Mouse (Mus musculus): Measurements from ENCODE around the gene Clp1. TPM values are rescaled to one million over a fixed set of nuclear protein-coding genes. Genes with fewer than 3 reads are reported as not detected.

The Clp1 gene
- polyA plus RNA-seq, 1 experiment from 2014 or later: 28.9 TPM

- Histone ChIP-seq H3K27me3 (ENCODE audit: control insufficient read depth, insufficient read depth, low read length) (no peaks in the 10 kb centered on the region), H3K9me3 (ENCODE audit: control insufficient read depth, low read depth, low read length) (no peaks in the 10 kb centered on the region), H3K36me3 (ENCODE audit: control insufficient read depth, insufficient read depth, low read length) (peaks cover 15% of the 10 kb centered on the region; the same call in 1 of the 2 replicates), H3K4me2 (replicated peaks; ENCODE audit: low read depth, low read length) (peak overlapping the region; percentile 95; the same call in 1 of the 2 replicates), H3K4me1 (ENCODE audit: control insufficient read depth, insufficient read depth, low read length) (peaks cover 9% of the 10 kb centered on the region), H3K9ac (replicated peaks; ENCODE audit: low read depth, low read length) (no peak overlapping the region), H3K27ac (ENCODE audit: low read length) (no peak overlapping the region), H3K4me3 (ENCODE audit: low read depth, low read length) (no peak overlapping the region)
- 93% methylated on average over 10 of the region's 10 CpGs for WGBS
- ATAC-seq (ENCODE audit: insufficient number of reproducible peaks, insufficient read depth, low FRiP score, low read depth): no peak
These were observed 1.4 kb downstream of the Clp1 start for GRCm38 (mm10) chr2:84725770-84726169.

GRCm38 (mm10) chr2:84723856-84724255 is 3.3 kb downstream of the Clp1 start:
- no peak overlapping the region for H3K4me2 ChIP-seq (replicated peaks; ENCODE audit: low read depth, low read length)
- H3K27me3 ChIP-seq (ENCODE audit: control insufficient read depth, insufficient read depth, low read length): no peaks in the 10 kb centered on the region
- H3K9me3 ChIP-seq (ENCODE audit: control insufficient read depth, low read depth, low read length): no peaks in the 10 kb centered on the region
- H3K4me1 ChIP-seq (ENCODE audit: control insufficient read depth, insufficient read depth, low read length): peaks cover 9% of the 10 kb centered on the region
- H3K9ac ChIP-seq (replicated peaks; ENCODE audit: low read depth, low read length): no peak overlapping the region
- H3K4me3 ChIP-seq (ENCODE audit: low read depth, low read length): no peak overlapping the region
- H3K27ac ChIP-seq (ENCODE audit: low read length): no peak overlapping the region
- ATAC-seq (ENCODE audit: insufficient number of reproducible peaks, insufficient read depth, low FRiP score, low read depth): no peak
- WGBS: 94% methylated on average over 14 of the region's 14 CpGs
- H3K36me3 ChIP-seq (ENCODE audit: control insufficient read depth, insufficient read depth, low read length): peaks cover 15% of the 10 kb centered on the region; the same call in 1 of the 2 replicates

GRCm38 (mm10) chr2:84721182-84721581 is 6.0 kb downstream of the Clp1 start:
- no peak for ATAC-seq (ENCODE audit: insufficient number of reproducible peaks, insufficient read depth, low FRiP score, low read depth)
- 72% methylated on average over 3 of the region's 3 CpGs for WGBS

GRCm38 (mm10) chr2:84720718-84721117 is 6.4 kb downstream of the Clp1 start:
- peaks cover 15% of the 10 kb centered on the region; the same call in 1 of the 2 replicates for H3K36me3 ChIP-seq (ENCODE audit: control insufficient read depth, insufficient read depth, low read length)
- H3K27me3 ChIP-seq (ENCODE audit: control insufficient read depth, insufficient read depth, low read length): no peaks in the 10 kb centered on the region
- no peaks in the 10 kb centered on the region; the same call in 1 of the 2 replicates for H3K4me1 ChIP-seq (ENCODE audit: control insufficient read depth, insufficient read depth, low read length)
- H3K4me3 ChIP-seq (ENCODE audit: low read depth, low read length): no peak overlapping the region
- H3K9ac ChIP-seq (replicated peaks; ENCODE audit: low read depth, low read length): no peak overlapping the region
- no peaks in the 10 kb centered on the region for H3K9me3 ChIP-seq (ENCODE audit: control insufficient read depth, low read depth, low read length)
- no peak for ATAC-seq (ENCODE audit: insufficient number of reproducible peaks, insufficient read depth, low FRiP score, low read depth)
- H3K4me2 ChIP-seq (replicated peaks; ENCODE audit: low read depth, low read length): no peak overlapping the region
- WGBS: 96% methylated on average over 2 of the region's 2 CpGs
- no peak overlapping the region for H3K27ac ChIP-seq (ENCODE audit: low read length)

More at GRCm38 (mm10) chr2:84721182-84721581, 6.0 kb downstream of the Clp1 start:
- H3K9me3 ChIP-seq (ENCODE audit: control insufficient read depth, low read depth, low read length): no peaks in the 10 kb centered on the region
- no peaks in the 10 kb centered on the region for H3K27me3 ChIP-seq (ENCODE audit: control insufficient read depth, insufficient read depth, low read length)
- H3K36me3 ChIP-seq (ENCODE audit: control insufficient read depth, insufficient read depth, low read length): peaks cover 15% of the 10 kb centered on the region; the same call in 1 of the 2 replicates
- no peak overlapping the region for H3K4me3 ChIP-seq (ENCODE audit: low read depth, low read length)
- H3K4me2 ChIP-seq (replicated peaks; ENCODE audit: low read depth, low read length): no peak overlapping the region
- no peak overlapping the region for H3K27ac ChIP-seq (ENCODE audit: low read length)
- H3K9ac ChIP-seq (replicated peaks; ENCODE audit: low read depth, low read length): no peak overlapping the region
- peaks cover 3% of the 10 kb centered on the region for H3K4me1 ChIP-seq (ENCODE audit: control insufficient read depth, insufficient read depth, low read length)

- Histone ChIP-seq H3K4me2 (replicated peaks; ENCODE audit: low read depth, low read length) (no peak overlapping the region), H3K27ac (ENCODE audit: low read length) (no peak overlapping the region), H3K4me1 (ENCODE audit: control insufficient read depth, insufficient read depth, low read length) (peaks cover 11% of the 10 kb centered on the region), H3K4me3 (ENCODE audit: low read depth, low read length) (no peak overlapping the region), H3K27me3 (ENCODE audit: control insufficient read depth, insufficient read depth, low read length) (no peaks in the 10 kb centered on the region), H3K36me3 (ENCODE audit: control insufficient read depth, insufficient read depth, low read length) (peaks cover 5% of the 10 kb centered on the region; the same call in 1 of the 2 replicates), H3K9ac (replicated peaks; ENCODE audit: low read depth, low read length) (no peak overlapping the region), H3K9me3 (ENCODE audit: control insufficient read depth, low read depth, low read length) (no peaks in the 10 kb centered on the region)
- no peak for ATAC-seq (ENCODE audit: insufficient number of reproducible peaks, insufficient read depth, low FRiP score, low read depth)
- WGBS: 94% methylated on average over 4 of the region's 4 CpGs
These were observed 9.8 kb downstream of the Clp1 start for GRCm38 (mm10) chr2:84717357-84717756.

GRCm38 (mm10) chr2:84716423-84717355 is 10.5 kb downstream of the Clp1 start:
- Histone ChIP-seq H3K4me1 (ENCODE audit: control insufficient read depth, insufficient read depth, low read length) (peaks cover 11% of the 10 kb centered on the region), H3K36me3 (ENCODE audit: control insufficient read depth, insufficient read depth, low read length) (peaks cover 3% of the 10 kb centered on the region; the same call in 1 of the 2 replicates), H3K4me2 (replicated peaks; ENCODE audit: low read depth, low read length) (peak overlapping the region; percentile 86), H3K9ac (replicated peaks; ENCODE audit: low read depth, low read length) (peak overlapping the region; percentile 73; the same call in 1 of the 2 replicates), H3K27ac (ENCODE audit: low read length) (peak overlapping the region; percentile 90), H3K4me3 (ENCODE audit: low read depth, low read length) (peak overlapping the region; percentile 75), H3K9me3 (ENCODE audit: control insufficient read depth, low read depth, low read length) (no peaks in the 10 kb centered on the region), H3K27me3 (ENCODE audit: control insufficient read depth, insufficient read depth, low read length) (no peaks in the 10 kb centered on the region)
- no peak for ATAC-seq (ENCODE audit: insufficient number of reproducible peaks, insufficient read depth, low FRiP score, low read depth)
- 32% methylated on average over 9 of the region's 9 CpGs for WGBS

GRCm38 (mm10) chr2:84715562-84716361 is 11.4 kb downstream of the Clp1 start:
- Histone ChIP-seq H3K4me2 (replicated peaks; ENCODE audit: low read depth, low read length) (peak overlapping the region; percentile 86), H3K27ac (ENCODE audit: low read length) (peak overlapping the region; percentile 90), H3K36me3 (ENCODE audit: control insufficient read depth, insufficient read depth, low read length) (peaks cover 3% of the 10 kb centered on the region; the same call in 1 of the 2 replicates), H3K27me3 (ENCODE audit: control insufficient read depth, insufficient read depth, low read length) (no peaks in the 10 kb centered on the region), H3K9me3 (ENCODE audit: control insufficient read depth, low read depth, low read length) (no peaks in the 10 kb centered on the region), H3K4me3 (ENCODE audit: low read depth, low read length) (peak overlapping the region; percentile 75), H3K4me1 (ENCODE audit: control insufficient read depth, insufficient read depth, low read length) (peaks cover 11% of the 10 kb centered on the region), H3K9ac (replicated peaks; ENCODE audit: low read depth, low read length) (peak overlapping the region; percentile 73)
- WGBS: under 1% methylated on average over 33 of the region's 33 CpGs
- peak; percentile 95 for ATAC-seq (ENCODE audit: insufficient number of reproducible peaks, insufficient read depth, low FRiP score, low read depth)

All from stomach, embryonic 14.5 days (tissue).